Mouse (Mus musculus): ENCODE data around the gene Vmn1r12. TPM values are rescaled to one million over a fixed set of nuclear protein-coding genes. Genes with fewer than 3 reads are reported as not detected.
"Not testable (repeated sequence)": the region's sequence is repeated elsewhere in the genome, so short reads cannot be mapped to it uniquely, and the experiment has no call there.

Gene Vmn1r12
- total and polyA plus RNA-seq, 3 experiments = not detected

GRCm38 (mm10) chr6:57133155-57133554, 23.6 kb upstream of the Vmn1r12 start, which contains the start of gene Vmn1r11:
Gene Vmn1r11 (plus strand): TSS chr6:57133455.
- no peak within 1 kb of the TSS for H3K9ac ChIP-seq (ENCODE audit: insufficient read depth, low read depth)
- no peaks in the 10 kb centered on the region for H3K9me3 ChIP-seq (replicated peaks; ENCODE audit: low read length)
- no peaks in the 10 kb centered on the region for H3K36me3 ChIP-seq (replicated peaks in 1 of 2; ENCODE audit: control insufficient read depth in 1 of 2, insufficient read depth in 1 of 2, low read length in 1 of 2)
- H3K4me1 ChIP-seq (ENCODE audit: control insufficient read depth in 1 of 2, insufficient read depth in 2 of 2) = no peaks in the 10 kb centered on the region
- H3K27me3 ChIP-seq (replicated peaks) = no peaks in the 10 kb centered on the region
- H3K27ac ChIP-seq (ENCODE audit: insufficient read depth, low read depth) = no peak within 1 kb of the TSS
- no peak within 1 kb of the TSS for H3K4me2 ChIP-seq (ENCODE audit: insufficient read depth, low read depth, poor library complexity, severe bottlenecking)
- H3K4me3 ChIP-seq (replicated peaks in 1 of 3; ENCODE audit: low read depth in 2 of 3, low read length in 2 of 3, poor library complexity in 1 of 3) = no peak within 1 kb of the TSS
- dilution Hi-C loops (cut with MboI; ENCODE audit: extremely low pct_ligation_motif_present, extremely low pct_unique_long_range_greater_than_20kb, low sequenced_read_pairs) (no loop called here), in situ Hi-C loops (cut with MboI; ENCODE audit: low pct_ligation_motif_present, low pct_unique_long_range_greater_than_20kb, low sequenced_read_pairs) (no loop called here)
- TF ChIP-seq MAZ (IDR thresholded peaks at IDR 0.05; ENCODE audit: low read depth, low read length) (no peak), SMC3 (IDR thresholded peaks at IDR 0.05; ENCODE audit: low read depth, low read length) (no peak), E2F4 (IDR thresholded peaks at IDR 0.05; ENCODE audit: insufficient replicate concordance, low read depth, low read length) (no peak), POLR2A (IDR thresholded peaks at IDR 0.05; ENCODE audit: low read depth, low read length) (no peak), CTCF (conservative IDR thresholded peaks at IDR 0.05 in 1 of 2, IDR thresholded peaks at IDR 0.05 in 1 of 2; ENCODE audit: low read depth in 2 of 2, low read length in 2 of 2) (no peak), PAX5 (IDR thresholded peaks at IDR 0.05; ENCODE audit: low read length) (no peak), USF2 (conservative IDR thresholded peaks at IDR 0.05; ENCODE audit: low read depth, low read length) (no peak)
- no peak for DNase-seq (ENCODE audit: extremely low read depth)
- H3K79me2 ChIP-seq (replicated peaks; ENCODE audit: control insufficient read depth, extremely low read depth, insufficient read depth, poor library complexity, severe bottlenecking) = no peaks in the 10 kb centered on the region

- H3K27ac ChIP-seq (ENCODE audit: insufficient read depth, low read depth); H3K9me3 ChIP-seq (replicated peaks; ENCODE audit: low read length); in situ Hi-C loops (cut with MboI; ENCODE audit: low pct_ligation_motif_present, low pct_unique_long_range_greater_than_20kb, low sequenced_read_pairs); H3K27me3 ChIP-seq (replicated peaks); dilution Hi-C loops (cut with MboI; ENCODE audit: extremely low pct_ligation_motif_present, extremely low pct_unique_long_range_greater_than_20kb, low sequenced_read_pairs); H3K4me2 ChIP-seq (ENCODE audit: insufficient read depth, low read depth, poor library complexity, severe bottlenecking); H3K36me3 ChIP-seq (replicated peaks in 1 of 2; ENCODE audit: control insufficient read depth in 1 of 2, insufficient read depth in 1 of 2, low read length in 1 of 2); H3K79me2 ChIP-seq (replicated peaks; ENCODE audit: control insufficient read depth, extremely low read depth, insufficient read depth, poor library complexity, severe bottlenecking); H3K9ac ChIP-seq (ENCODE audit: insufficient read depth, low read depth); H3K4me1 ChIP-seq (ENCODE audit: control insufficient read depth in 1 of 2, insufficient read depth in 2 of 2); DNase-seq (ENCODE audit: extremely low read depth); H3K4me3 ChIP-seq (replicated peaks in 1 of 3; ENCODE audit: low read depth in 2 of 3, low read length in 2 of 3, poor library complexity in 1 of 3): not testable (repeated sequence)
Observed at GRCm38 (mm10) chr6:57190016-57190415, 33.3 kb downstream of the Vmn1r12 start.

- H3K9ac ChIP-seq (ENCODE audit: insufficient read depth, low read depth); H3K36me3 ChIP-seq (replicated peaks in 1 of 2; ENCODE audit: control insufficient read depth in 1 of 2, insufficient read depth in 1 of 2, low read length in 1 of 2); DNase-seq (ENCODE audit: extremely low read depth); H3K4me3 ChIP-seq (replicated peaks in 1 of 3; ENCODE audit: low read depth in 2 of 3, low read length in 2 of 3, poor library complexity in 1 of 3); H3K4me1 ChIP-seq (ENCODE audit: control insufficient read depth in 1 of 2, insufficient read depth in 2 of 2); H3K27me3 ChIP-seq (replicated peaks); dilution Hi-C loops (cut with MboI; ENCODE audit: extremely low pct_ligation_motif_present, extremely low pct_unique_long_range_greater_than_20kb, low sequenced_read_pairs); H3K27ac ChIP-seq (ENCODE audit: insufficient read depth, low read depth); in situ Hi-C loops (cut with MboI; ENCODE audit: low pct_ligation_motif_present, low pct_unique_long_range_greater_than_20kb, low sequenced_read_pairs); H3K9me3 ChIP-seq (replicated peaks; ENCODE audit: low read length); H3K79me2 ChIP-seq (replicated peaks; ENCODE audit: control insufficient read depth, extremely low read depth, insufficient read depth, poor library complexity, severe bottlenecking); H3K4me2 ChIP-seq (ENCODE audit: insufficient read depth, low read depth, poor library complexity, severe bottlenecking): not testable (repeated sequence)
Observed at GRCm38 (mm10) chr6:57202990-57203389, 46.3 kb downstream of the Vmn1r12 start, which contains the start of gene Vmn1r13. Gene Vmn1r13 (plus strand): TSS chr6:57203290.

Other genes with a start within 250 kb of the Vmn1r12 start
- 23.7 and 23.8 TPM in 2 replicates for gene Nt5c3, start 233.0 kb upstream of the Vmn1r12 start, total RNA-seq (2012; rRNA removed)
- 82.4 and 82.5 TPM in 2 replicates for gene Nt5c3, start 233.0 kb upstream of the Vmn1r12 start, total RNA-seq (2014; rRNA removed)
- gene Nt5c3, start 233.0 kb upstream of the Vmn1r12 start, polyA plus RNA-seq (2012; ENCODE audit: insufficient read length, low read depth) = 36.5 and 38.7 TPM in 2 replicates
- gene Vmn1r4, start 232.9 kb upstream of the Vmn1r12 start, total RNA-seq (2012; rRNA removed) = 0.25 and 0.29 TPM in 2 replicates
- 0.11 and 0.41 TPM in 2 replicates for gene Vmn1r4, start 232.9 kb upstream of the Vmn1r12 start, total RNA-seq (2014; rRNA removed)
- 0.11 and 0.12 TPM in 2 replicates for gene Vmn1r4, start 232.9 kb upstream of the Vmn1r12 start, polyA plus RNA-seq (2012; ENCODE audit: insufficient read length, low read depth)
- gene Vmn1r5, start 186.6 kb upstream of the Vmn1r12 start, total RNA-seq (2012; rRNA removed) = not detected in 2 replicates
- gene Vmn1r5, start 186.6 kb upstream of the Vmn1r12 start, total RNA-seq (2014; rRNA removed) = not detected in 2 replicates
- gene Vmn1r5, start 186.6 kb upstream of the Vmn1r12 start, polyA plus RNA-seq (2012; ENCODE audit: insufficient read length, low read depth) = not detected in 2 replicates
- gene Vmn1r6, start 159.7 kb upstream of the Vmn1r12 start, total RNA-seq (2012; rRNA removed) = not detected in 2 replicates
- not detected in 2 replicates for gene Vmn1r6, start 159.7 kb upstream of the Vmn1r12 start, total RNA-seq (2014; rRNA removed)
- gene Vmn1r6, start 159.7 kb upstream of the Vmn1r12 start, polyA plus RNA-seq (2012; ENCODE audit: insufficient read length, low read depth) = not detected in 2 replicates
- gene Vmn1r7, start 131.6 kb upstream of the Vmn1r12 start, total RNA-seq (2012; rRNA removed) = not detected in 2 replicates
- gene Vmn1r7, start 131.6 kb upstream of the Vmn1r12 start, total RNA-seq (2014; rRNA removed) = not detected in 2 replicates
- not detected in 2 replicates for gene Vmn1r7, start 131.6 kb upstream of the Vmn1r12 start, polyA plus RNA-seq (2012; ENCODE audit: insufficient read length, low read depth)
- not detected in 2 replicates for gene Vmn1r8, start 124.6 kb upstream of the Vmn1r12 start, total RNA-seq (2012; rRNA removed)
- not detected in 2 replicates for gene Vmn1r8, start 124.6 kb upstream of the Vmn1r12 start, total RNA-seq (2014; rRNA removed)
- not detected in 2 replicates for gene Vmn1r8, start 124.6 kb upstream of the Vmn1r12 start, polyA plus RNA-seq (2012; ENCODE audit: insufficient read length, low read depth)
- not detected in 2 replicates for gene Vmn1r9, start 90.1 kb upstream of the Vmn1r12 start, total RNA-seq (2012; rRNA removed)
- not detected in 2 replicates for gene Vmn1r9, start 90.1 kb upstream of the Vmn1r12 start, total RNA-seq (2014; rRNA removed)
- not detected in 2 replicates for gene Vmn1r9, start 90.1 kb upstream of the Vmn1r12 start, polyA plus RNA-seq (2012; ENCODE audit: insufficient read length, low read depth)
- not detected in 2 replicates for gene Vmn1r10, start 47.5 kb upstream of the Vmn1r12 start, total RNA-seq (2012; rRNA removed)
- gene Vmn1r10, start 47.5 kb upstream of the Vmn1r12 start, total RNA-seq (2014; rRNA removed) = not detected in 2 replicates
- gene Vmn1r10, start 47.5 kb upstream of the Vmn1r12 start, polyA plus RNA-seq (2012; ENCODE audit: insufficient read length, low read depth) = not detected in 2 replicates
- gene Vmn1r11, start 23.5 kb upstream of the Vmn1r12 start, total RNA-seq (2012; rRNA removed) = not detected in 2 replicates
- gene Vmn1r11, start 23.5 kb upstream of the Vmn1r12 start, total RNA-seq (2014; rRNA removed) = not detected in 2 replicates
- not detected in 2 replicates for gene Vmn1r11, start 23.5 kb upstream of the Vmn1r12 start, polyA plus RNA-seq (2012; ENCODE audit: insufficient read length, low read depth)
- gene Vmn1r13, start 46.4 kb downstream of the Vmn1r12 start, total RNA-seq (2012; rRNA removed) = not detected in 2 replicates
- gene Vmn1r13, start 46.4 kb downstream of the Vmn1r12 start, total RNA-seq (2014; rRNA removed) = not detected in 2 replicates
- 0.04 TPM in 2 replicates for gene Vmn1r13, start 46.4 kb downstream of the Vmn1r12 start, polyA plus RNA-seq (2012; ENCODE audit: insufficient read length, low read depth)
- not detected in 2 replicates for gene Vmn1r14, start 74.8 kb downstream of the Vmn1r12 start, total RNA-seq (2012; rRNA removed)
- not detected in 2 replicates for gene Vmn1r14, start 74.8 kb downstream of the Vmn1r12 start, total RNA-seq (2014; rRNA removed)
- not detected in 2 replicates for gene Vmn1r14, start 74.8 kb downstream of the Vmn1r12 start, polyA plus RNA-seq (2012; ENCODE audit: insufficient read length, low read depth)
- not detected in 2 replicates for gene Vmn1r15, start 101.0 kb downstream of the Vmn1r12 start, total RNA-seq (2012; rRNA removed)
- gene Vmn1r15, start 101.0 kb downstream of the Vmn1r12 start, total RNA-seq (2014; rRNA removed) = not detected in 2 replicates
- gene Vmn1r15, start 101.0 kb downstream of the Vmn1r12 start, polyA plus RNA-seq (2012; ENCODE audit: insufficient read length, low read depth) = 0.27 TPM in 1 of 2 replicates, not detected in the other
- gene Vmn1r16, start 172.6 kb downstream of the Vmn1r12 start, total RNA-seq (2012; rRNA removed) = not detected in 2 replicates
- not detected in 2 replicates for gene Vmn1r16, start 172.6 kb downstream of the Vmn1r12 start, total RNA-seq (2014; rRNA removed)
- not detected in 2 replicates for gene Vmn1r16, start 172.6 kb downstream of the Vmn1r12 start, polyA plus RNA-seq (2012; ENCODE audit: insufficient read length, low read depth)
- gene Vmn1r17, start 206.8 kb downstream of the Vmn1r12 start, total RNA-seq (2012; rRNA removed) = not detected in 2 replicates
- not detected in 2 replicates for gene Vmn1r17, start 206.8 kb downstream of the Vmn1r12 start, total RNA-seq (2014; rRNA removed)
- not detected in 2 replicates for gene Vmn1r17, start 206.8 kb downstream of the Vmn1r12 start, polyA plus RNA-seq (2012; ENCODE audit: insufficient read length, low read depth)
- not detected in 2 replicates for gene Vmn1r18, start 238.9 kb downstream of the Vmn1r12 start, total RNA-seq (2012; rRNA removed)
- gene Vmn1r18, start 238.9 kb downstream of the Vmn1r12 start, total RNA-seq (2014; rRNA removed) = not detected in 2 replicates
- not detected in 2 replicates for gene Vmn1r18, start 238.9 kb downstream of the Vmn1r12 start, polyA plus RNA-seq (2012; ENCODE audit: insufficient read length, low read depth)
- not detected in 2 replicates for gene Vmn1r19, start 246.9 kb downstream of the Vmn1r12 start, total RNA-seq (2012; rRNA removed)
- gene Vmn1r19, start 246.9 kb downstream of the Vmn1r12 start, total RNA-seq (2014; rRNA removed) = not detected in 2 replicates
- not detected in 2 replicates for gene Vmn1r19, start 246.9 kb downstream of the Vmn1r12 start, polyA plus RNA-seq (2012; ENCODE audit: insufficient read length, low read depth)

All from CH12.LX (cell line).